Comparison of ENCODE assay signal across 9 mouse cellular contexts in the genomic region with DNA sequence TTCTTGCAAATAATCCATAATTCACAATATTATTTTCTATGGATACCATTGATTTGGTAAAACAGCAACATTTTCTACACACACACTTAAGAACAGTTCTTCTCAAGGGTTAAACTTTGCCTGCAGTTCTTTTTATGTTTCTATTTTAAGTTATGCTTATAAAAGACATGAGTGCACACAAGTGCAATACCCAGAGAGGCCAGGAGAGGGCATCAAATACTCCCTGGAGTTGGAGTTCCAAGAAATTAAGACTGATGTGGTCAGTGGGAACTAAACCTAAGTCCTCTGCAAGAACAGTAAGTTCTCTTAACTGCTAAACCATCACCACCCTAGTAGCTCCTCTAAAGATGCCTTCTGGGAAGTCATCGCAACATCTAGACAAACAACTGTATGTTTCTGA.
A peak's percentile ranks its signal among the peaks of the same experiment; 100 is the strongest.
DNase-seq lines count a peak whose midpoint lies in the region; ATAC-seq and TF ChIP-seq lines count a peak whose summit lies in the region.
"Had no signal": no experiment of that assay in that cellular context is flagged by ENCODE, and none has a peak within 500 bp of the region (broad histone marks: within the 10 kb centered on the region; RNA-seq: fewer than 3 reads in every experiment).

No protein-coding gene starts in this region.

- H3K4me1 ChIP-seq in forebrain, postnatal 0 days (ENCODE audit: insufficient read depth) = no peaks in the 10 kb centered on the region
- H3K4me1 ChIP-seq in forebrain, embryonic 12.5 days = no peaks in the 10 kb centered on the region
- no peaks in the 10 kb centered on the region for H3K4me1 ChIP-seq in cortical plate, adult 2 months (ENCODE audit: control insufficient read depth, insufficient read depth, low read length)
- H3K4me1 ChIP-seq: lung, embryonic 15.5 days had no signal

- peak; percentile 35 for DNase-seq in forebrain, postnatal 0 days
- DNase-seq in ovary, postnatal 14 days (ENCODE audit: low spot score) = peak; percentile 38
- no peak for DNase-seq in ovary, postnatal 36 days (ENCODE audit: low spot score)
- peak; percentile 31 for DNase-seq in layer of hippocampus, adult 9-10 months (ENCODE audit: low spot score)
- peak; percentile 18 for DNase-seq in right cerebral cortex, postnatal 14 days
- no peak for DNase-seq in thymus, postnatal 0 days (ENCODE audit: low spot score)

- no peak overlapping the region for H3K4me3 ChIP-seq in forebrain, postnatal 0 days (ENCODE audit: low read depth, low read length)
- no peak overlapping the region for H3K4me3 ChIP-seq in forebrain, embryonic 12.5 days (replicated peaks)
- H3K4me3 ChIP-seq in cortical plate, adult 2 months (ENCODE audit: insufficient read depth, low read length) = no peak overlapping the region
- H3K4me3 ChIP-seq: lung, embryonic 15.5 days had no signal

- no peaks in the 10 kb centered on the region for H3K36me3 ChIP-seq in forebrain, postnatal 0 days (ENCODE audit: insufficient read depth)
- no peaks in the 10 kb centered on the region for H3K36me3 ChIP-seq in forebrain, embryonic 12.5 days (replicated peaks)
- H3K36me3 ChIP-seq: lung, embryonic 15.5 days had no signal

- no peak overlapping the region for H3K9ac ChIP-seq in forebrain, postnatal 0 days
- H3K9ac ChIP-seq in forebrain, embryonic 12.5 days = no peak overlapping the region
- H3K9ac ChIP-seq: lung, embryonic 15.5 days had no signal

- no peaks in the 10 kb centered on the region for H3K9me3 ChIP-seq in forebrain, postnatal 0 days (ENCODE audit: low read length)
- H3K9me3 ChIP-seq in forebrain, embryonic 12.5 days = no peaks in the 10 kb centered on the region
- H3K9me3 ChIP-seq: lung, embryonic 15.5 days had no signal

- H3K27ac ChIP-seq in forebrain, postnatal 0 days (ENCODE audit: low read depth, low read length) = no peak overlapping the region
- H3K27ac ChIP-seq in forebrain, embryonic 12.5 days = no peak overlapping the region
- H3K27ac ChIP-seq in cortical plate, adult 2 months (ENCODE audit: insufficient read depth, low read length) = no peak overlapping the region
- H3K27ac ChIP-seq: lung, embryonic 15.5 days had no signal

- ATAC-seq in forebrain, postnatal 0 days = no peak
- ATAC-seq in forebrain, embryonic 12.5 days (ENCODE audit: low FRiP score) = no peak

- TF ChIP-seq POLR2A in cortical plate, adult 2 months (IDR thresholded peaks at IDR 0.05; ENCODE audit: extremely low read depth, insufficient read depth, low read length) = no peak

- no peaks in the 10 kb centered on the region for H3K27me3 ChIP-seq in forebrain, postnatal 0 days (ENCODE audit: insufficient read depth, low read length)
- no peaks in the 10 kb centered on the region for H3K27me3 ChIP-seq in forebrain, embryonic 12.5 days
- H3K27me3 ChIP-seq: lung, embryonic 15.5 days had no signal

- 72% methylated on average over 1 of the region's 1 CpGs for WGBS in forebrain, postnatal 0 days
- 73% methylated on average over 1 of the region's 1 CpGs for WGBS in forebrain, embryonic 12.5 days

- no peak overlapping the region for H3K4me2 ChIP-seq in forebrain, postnatal 0 days (ENCODE audit: low read depth)
- no peak overlapping the region for H3K4me2 ChIP-seq in forebrain, embryonic 12.5 days
- H3K4me2 ChIP-seq: lung, embryonic 15.5 days had no signal

- TF ChIP-seq CTCF in forebrain, postnatal 0 days (IDR thresholded peaks at IDR 0.05; ENCODE audit: low read depth) = peak; percentile 59
- peak; percentile 46; the same call in 1 of the 2 replicates for TF ChIP-seq CTCF in cortical plate, adult 2 months (IDR thresholded peaks at IDR 0.05; ENCODE audit: extremely low read depth, insufficient read depth, low read length)

Comparison
In these comparisons a context has a peak if more than half of its experiments do, and no peak if none do; other contexts are left out.
1. DNase-seq: peak in forebrain, postnatal 0 days (single experiment), ovary, postnatal 14 days (single experiment), layer of hippocampus, adult 9-10 months (single experiment) and right cerebral cortex, postnatal 14 days (single experiment); none in ovary, postnatal 36 days (single experiment) and thymus, postnatal 0 days (single experiment).